Mouse (Mus musculus) layer of hippocampus, postnatal 14 days (tissue): ENCODE measurements around the gene Snx20. TPM values are rescaled to one million over a fixed set of nuclear protein-coding genes. Genes with fewer than 3 reads are reported as not detected.

Experiments
- DNase-seq, 2 experiments: peaks; one replicate each; pipeline ENCODE4 v3.0.0; 2021 to 2022; ENCODE audit warnings: low spot score in 2 of 2, mixed read lengths in 1 of 2
- total RNA-seq, 2 experiments: library from RNA; stranded (reverse); gene quantifications; 2 replicates each; pipeline ENCODE4 v1.2.3; 2021

The Snx20 gene
- total RNA-seq, 2 experiments from 2014 or later = 2.1 to 2.2 TPM

- no peak for DNase-seq
Measured at GRCm38 (mm10) chr8:88646837-88647778, 11.2 kb upstream of the Snx20 start, which contains the start of gene Nod2. Nod2 (plus strand) TSS chr8:88647315.

GRCm38 (mm10) chr8:88642734-88643564 is 7.0 kb upstream of the Snx20 start:
- no peak for DNase-seq

GRCm38 (mm10) chr8:88638908-88639307 is 3.0 kb upstream of the Snx20 start:
- DNase-seq = no peak

- no peak for DNase-seq
Measured at GRCm38 (mm10) chr8:88637092-88638000, 1.4 kb upstream of the Snx20 start.

GRCm38 (mm10) chr8:88633343-88633765 is 2.6 kb downstream of the Snx20 start:
- DNase-seq = no peak

GRCm38 (mm10) chr8:88631081-88631480 is 4.8 kb downstream of the Snx20 start:
- DNase-seq = peak in 1 of 2 experiments; percentile 57

- no peak for DNase-seq
Measured at GRCm38 (mm10) chr8:88630225-88630624, 5.7 kb downstream of the Snx20 start.

GRCm38 (mm10) chr8:88628001-88628774 is 7.7 kb downstream of the Snx20 start:
- no peak for DNase-seq

GRCm38 (mm10) chr8:88627265-88627991 is 8.5 kb downstream of the Snx20 start:
- DNase-seq = peak; percentile 67 to 78

- no peak for DNase-seq
Measured at GRCm38 (mm10) chr8:88626940-88627264, 9.0 kb downstream of the Snx20 start.

GRCm38 (mm10) chr8:88626433-88626832 is 9.5 kb downstream of the Snx20 start:
- no peak for DNase-seq

- DNase-seq = no peak
Measured at GRCm38 (mm10) chr8:88624276-88624675, 11.7 kb downstream of the Snx20 start.

GRCm38 (mm10) chr8:88623351-88623750 is 12.6 kb downstream of the Snx20 start:
- no peak for DNase-seq

- DNase-seq = peak; percentile 80 to 84
Measured at GRCm38 (mm10) chr8:88621408-88621807, 14.5 kb downstream of the Snx20 start.

- DNase-seq = no peak
Measured at GRCm38 (mm10) chr8:88620931-88621330, 15.0 kb downstream of the Snx20 start.

GRCm38 (mm10) chr8:88619513-88619912 is 16.4 kb downstream of the Snx20 start:
- no peak for DNase-seq

- no peak for DNase-seq
Measured at GRCm38 (mm10) chr8:88618612-88619011, 17.3 kb downstream of the Snx20 start.

- no peak for DNase-seq
Measured at GRCm38 (mm10) chr8:88614981-88615380, 20.9 kb downstream of the Snx20 start.

- DNase-seq = no peak
Measured at GRCm38 (mm10) chr8:88610271-88610670, 25.7 kb downstream of the Snx20 start.
